Mouse (Mus musculus) MN1 (cell line): ENCODE data around the gene Olfr380.

Experiments
- DNase-seq: peaks from one replicate; pipeline ENCODE4 v3.0.0-alpha.2; 2016; ENCODE audit warnings: low spot score

Gene Olfr380

DNA sequence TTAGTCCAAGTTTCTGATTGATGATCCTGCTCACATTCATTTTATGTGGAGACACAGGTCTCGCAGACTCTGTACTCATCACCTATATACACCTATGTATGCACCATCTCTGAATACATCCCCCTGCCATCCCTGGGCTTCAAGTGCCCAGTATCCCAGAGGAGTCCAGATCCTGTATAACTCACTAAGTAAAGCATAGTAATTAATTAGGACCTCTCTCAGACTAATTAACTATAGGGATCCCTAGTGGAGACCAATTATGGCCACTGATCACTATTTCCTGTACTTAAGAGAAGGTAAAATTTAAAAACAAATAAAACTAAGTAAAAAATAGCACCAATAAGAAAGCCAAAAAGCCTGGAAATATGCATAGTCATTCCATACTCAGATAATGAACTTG lies at the start of gene Olfr380:
TSS of gene Olfr380 (minus strand) at position 101 of the 400 bp plus-strand sequence.
- DNase-seq, result no peak

DNA sequence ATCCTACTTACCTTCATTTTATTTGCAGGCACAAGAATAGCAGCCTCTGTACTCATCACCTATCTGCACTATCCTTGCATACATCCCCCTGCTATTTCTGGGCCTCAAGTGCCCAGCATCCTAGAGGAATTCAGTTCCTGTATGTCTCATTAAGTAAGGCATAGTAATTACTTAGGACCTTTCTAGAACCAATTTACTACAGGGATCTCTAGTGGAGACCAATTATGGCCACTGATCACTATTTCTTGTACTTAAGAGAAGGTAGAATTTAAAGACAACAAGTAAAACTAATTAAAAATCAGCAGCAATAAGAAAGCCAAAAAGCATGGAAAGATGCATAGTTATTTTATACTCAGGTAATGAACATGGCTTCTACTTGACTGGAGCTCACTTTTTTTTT lies 34.2 kb upstream of the Olfr380 start, which contains the start of gene Olfr381:
TSS of gene Olfr381 (minus strand) at position 101 of the 400 bp plus-strand sequence.
- no peak for DNase-seq

DNA sequence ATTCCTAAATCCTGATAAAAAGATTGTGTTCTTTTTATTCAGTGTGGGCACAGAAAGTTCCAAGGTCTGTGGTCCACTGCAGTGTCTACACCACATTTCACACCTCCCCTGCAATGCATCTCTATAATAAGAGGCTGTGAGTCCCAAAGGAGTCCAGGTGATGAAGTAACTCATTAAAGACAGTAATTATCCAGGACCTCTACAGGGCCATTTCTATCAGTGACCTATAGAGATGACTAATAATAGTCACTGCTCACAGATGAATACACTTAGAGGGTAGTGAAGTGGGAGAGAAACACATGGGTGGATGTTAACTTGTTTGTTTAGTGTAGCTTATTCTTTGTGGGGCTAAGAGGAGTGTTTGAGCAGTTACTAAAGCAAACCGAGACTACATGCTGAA lies 28.9 kb downstream of the Olfr380 start, which contains the start of gene Olfr378:
TSS of gene Olfr378 (minus strand) at position 101 of the 400 bp plus-strand sequence.
- no peak for DNase-seq
